Mouse (Mus musculus) neural tube, embryonic 14.5 days (tissue): ENCODE data around the gene Cyp2b10. TPM values are rescaled to one million over a fixed set of nuclear protein-coding genes. Genes with fewer than 3 reads are reported as not detected.

Source experiments
- polyA plus RNA-seq: library from polyadenylated mRNA; unstranded; fragments of >200 nt; fragmentation: Nextera tagmentation; extraction: Ambion mirVana; gene quantifications from 2 replicates; pipeline ENCODE4 v1.2.1, GENCODE M21; 2014

Cyp2b10 gene
- polyA plus RNA-seq, 1 experiment from 2014 or later: not detected

Other genes with a start within 250 kb of the Cyp2b10 start
- gene Bckdha, start 238.6 kb upstream of the Cyp2b10 start, polyA plus RNA-seq: 37.6 and 39.2 TPM in 2 replicates
- 38.1 and 40.2 TPM in 2 replicates for gene Exosc5, start 238.5 kb upstream of the Cyp2b10 start, polyA plus RNA-seq
- gene Tmem91, start 222.5 kb upstream of the Cyp2b10 start, polyA plus RNA-seq: 39.7 and 66.3 TPM in 2 replicates
- 37.1 and 38.3 TPM in 2 replicates for gene B9d2, start 216.8 kb upstream of the Cyp2b10 start, polyA plus RNA-seq
- gene Tgfb1, start 210.6 kb upstream of the Cyp2b10 start, polyA plus RNA-seq: 0.42 and 1.1 TPM in 2 replicates
- 39.5 and 42.4 TPM in 2 replicates for gene Ccdc97, start 178.5 kb upstream of the Cyp2b10 start, polyA plus RNA-seq
- gene Hnrnpul1, start 142.9 kb upstream of the Cyp2b10 start, polyA plus RNA-seq: 52.9 and 53.0 TPM in 2 replicates
- gene Axl, start 108.9 kb upstream of the Cyp2b10 start, polyA plus RNA-seq: 13.5 and 26.7 TPM in 2 replicates
- 1.7 and 2.3 TPM in 2 replicates for gene Cyp2s1, start 80.7 kb upstream of the Cyp2b10 start, polyA plus RNA-seq
- not detected in 2 replicates for gene Cyp2b13, start 163.9 kb downstream of the Cyp2b10 start, polyA plus RNA-seq